Comparison of ENCODE assay signal across 20 mouse cellular contexts in the genomic region with DNA sequence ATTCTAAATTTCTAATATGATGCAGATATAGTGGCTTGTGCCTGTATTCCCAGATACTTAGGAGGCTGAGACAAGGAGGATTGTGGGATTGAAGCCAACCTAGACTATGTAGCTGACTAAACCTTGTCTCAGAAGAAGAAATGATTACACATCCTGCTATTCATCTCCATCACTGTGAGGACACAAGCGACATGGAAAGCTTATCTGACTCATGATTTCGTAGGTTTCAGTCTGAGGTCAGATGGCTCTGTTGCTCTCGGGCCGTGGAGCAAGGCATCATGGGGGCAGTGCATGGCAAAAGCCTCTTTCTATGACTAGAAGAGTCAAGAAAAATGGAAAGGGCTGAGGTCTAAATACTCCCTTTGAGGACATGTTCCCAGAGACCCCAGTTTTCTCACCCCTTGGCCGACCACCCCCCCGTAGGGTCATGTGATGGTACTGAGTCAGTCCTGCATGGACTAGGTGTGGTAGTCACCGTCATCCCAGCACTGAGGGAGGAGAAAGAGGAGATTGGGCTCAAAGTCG. TPM values are rescaled to one million over a fixed set of nuclear protein-coding genes. Genes with fewer than 3 reads are reported as not detected.
DNase-seq lines count a peak whose midpoint lies in the region; TF ChIP-seq lines count a peak whose summit lies in the region.
"Had no signal": no experiment of that assay in that cellular context is flagged by ENCODE, and none has a peak within 500 bp of the region (broad histone marks: within the 10 kb centered on the region; RNA-seq: fewer than 3 reads in every experiment).

No protein-coding gene starts in this region.

- H3K9me3 ChIP-seq in CH12.LX (replicated peaks; ENCODE audit: low read length) = peaks cover 39% of the 10 kb centered on the region
- H3K9me3 ChIP-seq: embryonic facial prominence, embryonic 13.5 days; embryonic facial prominence, embryonic 15.5 days; forebrain, embryonic 12.5 days had no signal

- peak; percentile 54 for DNase-seq in adrenal gland, adult 2 months
- no peak for DNase-seq in adrenal gland, postnatal 4 days (ENCODE audit: low spot score in 2 of 2)
- DNase-seq in 3T3-L1 (ENCODE audit: low read depth, low spot score) (peak; percentile 32), CH12.LX (ENCODE audit: extremely low read depth) (no peak), liver (no peak)
- DNase-seq: adrenal gland, postnatal 10 days; adrenal gland, postnatal 36 days; B cell, adult 2 months; cerebellum, adult 11 months; cerebellum, adult 18-20 months; cerebellum, adult 8-10 months; cerebellum, adult 9-11 months; cerebellum, postnatal 14 days; cerebellum, postnatal 36 days; embryo, embryonic 11 days had no signal

- no peaks in the 10 kb centered on the region for H3K27me3 ChIP-seq in CH12.LX (replicated peaks)
- H3K27me3 ChIP-seq: embryonic facial prominence, embryonic 13.5 days; embryonic facial prominence, embryonic 15.5 days; forebrain, embryonic 12.5 days had no signal

- dilution Hi-C loops in CH12.LX (cut with MboI; ENCODE audit: extremely low pct_ligation_motif_present, extremely low pct_unique_long_range_greater_than_20kb, low sequenced_read_pairs) = no loop called here

- no peak for TF ChIP-seq EP300 in CH12.LX (IDR thresholded peaks at IDR 0.05; ENCODE audit: low read length)

- peaks cover 16% of the 10 kb centered on the region for H3K79me2 ChIP-seq in CH12.LX (replicated peaks; ENCODE audit: control insufficient read depth, extremely low read depth, insufficient read depth, poor library complexity, severe bottlenecking)

- H3K36me3 ChIP-seq in CH12.LX (replicated peaks in 1 of 2; ENCODE audit: control insufficient read depth in 1 of 2, insufficient read depth in 1 of 2, low read length in 1 of 2) = peaks cover 50 to 52% of the 10 kb centered on the region in 2 experiments
- H3K36me3 ChIP-seq: forebrain, embryonic 10.5 days; forebrain, embryonic 12.5 days had no signal

- TF ChIP-seq POLR2A in CH12.LX (IDR thresholded peaks at IDR 0.05; ENCODE audit: low read depth, low read length) = peak; percentile 45; the same call in 1 of the 2 replicates

- no peak overlapping the region for H3K9ac ChIP-seq in CH12.LX (ENCODE audit: insufficient read depth, low read depth)
- H3K9ac ChIP-seq: embryonic facial prominence, embryonic 13.5 days; embryonic facial prominence, embryonic 15.5 days; forebrain, embryonic 12.5 days had no signal

- peaks cover 0 to 11% of the 10 kb centered on the region in 2 experiments; a peak in 2 of 4 replicates for H3K4me1 ChIP-seq in CH12.LX (ENCODE audit: control insufficient read depth in 1 of 2, insufficient read depth in 2 of 2)
- H3K4me1 ChIP-seq: embryonic facial prominence, embryonic 13.5 days; forebrain, embryonic 12.5 days had no signal

- no peak for TF ChIP-seq CTCF in CH12.LX (conservative IDR thresholded peaks at IDR 0.05 in 1 of 2, IDR thresholded peaks at IDR 0.05 in 1 of 2; ENCODE audit: low read depth in 2 of 2, low read length in 2 of 2)

- TF ChIP-seq RAD21 in CH12.LX (IDR thresholded peaks at IDR 0.05; ENCODE audit: low read depth, low read length) = no peak

- in situ Hi-C loops in CH12.LX (cut with MboI; ENCODE audit: low pct_ligation_motif_present, low pct_unique_long_range_greater_than_20kb, low sequenced_read_pairs) = no loop called here

- no peak overlapping the region for H3K4me3 ChIP-seq in CH12.LX (replicated peaks in 1 of 3; ENCODE audit: low read depth in 2 of 3, low read length in 2 of 3, poor library complexity in 1 of 3)
- H3K4me3 ChIP-seq: embryonic facial prominence, embryonic 13.5 days; embryonic facial prominence, embryonic 15.5 days; erythroblast, embryonic 14.5 days; forebrain, embryonic 10.5 days; forebrain, embryonic 12.5 days had no signal

- no peak overlapping the region for H3K4me2 ChIP-seq in CH12.LX (ENCODE audit: insufficient read depth, low read depth, poor library complexity, severe bottlenecking)
- H3K4me2 ChIP-seq: embryonic facial prominence, embryonic 13.5 days; embryonic facial prominence, embryonic 15.5 days; forebrain, embryonic 12.5 days had no signal

- H3K27ac ChIP-seq in CH12.LX (ENCODE audit: insufficient read depth, low read depth) = no peak overlapping the region
- H3K27ac ChIP-seq: embryonic facial prominence, embryonic 13.5 days; embryonic facial prominence, embryonic 15.5 days; forebrain, embryonic 10.5 days; forebrain, embryonic 12.5 days had no signal

TF ChIP-seq in CH12.LX, 34 proteins besides CTCF, POLR2A, EP300 and RAD21:
- TF ChIP-seq POLR2AphosphoS2 (IDR thresholded peaks at IDR 0.05; ENCODE audit: low read depth, low read length) (peak; percentile 88), CHD2 (IDR thresholded peaks at IDR 0.05; ENCODE audit: low read length) (0 out of 2 replicates have a peak, but pooled peaks have one; percentile 19), UBTF (IDR thresholded peaks at IDR 0.05; ENCODE audit: low read depth, low read length) (no peak)

RNA-seq across cellular contexts. Expression of a gene that starts 45.4 kb away (rescaled TPM):
- total RNA-seq in adrenal gland, adult 2 months (2021) = 10 to 100 TPM; 13.7 to 21.8 TPM
- polyA plus RNA-seq in adrenal gland, adult 2 months (2012; rRNA removed) = 12.8 and 13.0 TPM in 2 replicates
- total RNA-seq in adrenal gland, postnatal 4 days (2021) = 10 to 100 TPM; 16.0 to 16.2 TPM
- total RNA-seq in CH12.LX (2012; rRNA removed) = 51.4 and 58.2 TPM in 2 replicates
- total RNA-seq in CH12.LX (2014; rRNA removed) = 21.9 and 25.6 TPM in 2 replicates
- polyA plus RNA-seq in CH12.LX (2012; ENCODE audit: insufficient read length, low read depth) = 50.3 and 60.1 TPM in 2 replicates

RNA-seq across cellular contexts. Expression of a gene that starts 48.6 kb away (rescaled TPM):
- total RNA-seq in adrenal gland, adult 2 months (2021) = 100 to 1,000 TPM in 1 of 2 experiments, 10 to 100 TPM in 1; 97.8 to 121 TPM
- 5.7 and 6.6 TPM in 2 replicates for polyA plus RNA-seq in adrenal gland, adult 2 months (2012; rRNA removed)
- total RNA-seq in adrenal gland, postnatal 4 days (2021) = 10 to 100 TPM; 68.7 to 79.2 TPM
- total RNA-seq in CH12.LX (2012; rRNA removed) (79.3 and 91.9 TPM in 2 replicates), CH12.LX (2014; rRNA removed) (258 and 264 TPM in 2 replicates)
- polyA plus RNA-seq in CH12.LX (2012; ENCODE audit: insufficient read length, low read depth) = 129 and 171 TPM in 2 replicates

RNA-seq across cellular contexts. Expression of a gene that starts 48.6 kb away (rescaled TPM):
- total RNA-seq in adrenal gland, adult 2 months (2021) = 10 to 100 TPM; 25.2 to 56.7 TPM
- 21.7 and 26.6 TPM in 2 replicates for polyA plus RNA-seq in adrenal gland, adult 2 months (2012; rRNA removed)
- 10 to 100 TPM; 31.8 to 33.1 TPM for total RNA-seq in adrenal gland, postnatal 4 days (2021)
- 6.3 and 7.2 TPM in 2 replicates for total RNA-seq in CH12.LX (2012; rRNA removed)
- 4.6 and 5.5 TPM in 2 replicates for total RNA-seq in CH12.LX (2014; rRNA removed)
- 12.0 and 16.8 TPM in 2 replicates for polyA plus RNA-seq in CH12.LX (2012; ENCODE audit: insufficient read length, low read depth)

Comparison
In these comparisons a context has a peak if more than half of its experiments do, and no peak if none do; other contexts are left out.
1. DNase-seq: peak in adrenal gland, adult 2 months (single experiment) and 3T3-L1 (single experiment); none in adrenal gland, postnatal 4 days (0 of 2), CH12.LX (single experiment) and liver (single experiment).